Mouse (Mus musculus): ENCODE measurements around the gene Mlph. TPM values are rescaled to one million over a fixed set of nuclear protein-coding genes. Genes with fewer than 3 reads are reported as not detected.
A peak's percentile ranks its signal among the peaks of the same experiment; 100 is the strongest.

Gene Mlph
- total RNA-seq, 2 experiments from 2014 or later, result 0.51 to 0.64 TPM

DNA sequence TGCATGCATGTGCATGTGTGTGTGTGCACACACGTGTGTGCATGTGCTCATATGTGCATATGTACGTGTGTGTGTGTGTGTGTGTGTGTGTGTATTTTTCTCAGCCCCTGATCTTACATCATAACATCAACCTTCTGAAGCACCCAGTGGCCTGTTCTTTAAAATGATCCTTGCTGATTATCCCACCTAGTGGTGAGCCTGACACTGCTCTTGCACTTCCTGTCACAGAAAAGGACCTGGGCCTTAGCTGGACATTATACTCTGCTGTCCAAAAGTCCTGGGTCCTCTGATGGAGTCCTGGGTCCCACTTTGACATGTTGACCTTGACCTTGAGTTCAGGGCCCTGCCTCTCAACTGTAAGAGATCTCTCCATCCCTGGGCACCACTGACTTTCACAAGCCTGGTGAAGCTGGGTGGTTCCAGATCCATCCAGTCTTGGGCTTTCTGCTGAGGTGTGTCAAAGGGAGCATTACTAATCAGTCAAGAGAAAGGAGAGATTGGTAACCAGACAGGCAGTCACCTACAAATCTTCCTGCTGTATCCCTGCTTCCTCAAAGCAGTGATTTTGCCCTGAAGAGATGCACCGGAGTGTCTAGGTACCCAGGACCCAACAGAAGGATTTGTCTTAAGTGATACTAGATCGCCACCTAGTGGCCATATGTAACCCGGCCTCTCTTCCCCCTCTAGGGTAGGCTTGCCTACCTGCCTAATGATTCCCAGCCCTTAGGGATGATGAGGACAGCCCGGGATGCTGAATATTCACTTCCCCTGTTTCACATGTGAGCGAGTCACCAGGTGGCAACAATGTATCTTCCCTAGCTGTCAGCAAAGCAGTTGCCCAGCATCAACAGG, 41.6 kb downstream of the Mlph start:
- intact Hi-C loops (cut with DNase I), result loop anchor here (1.0 to 10.0 kb wide), 4 partner anchors 28 to 354 kb away; partner anchors contain the start of genes Col6a3 and Cops8

DNA sequence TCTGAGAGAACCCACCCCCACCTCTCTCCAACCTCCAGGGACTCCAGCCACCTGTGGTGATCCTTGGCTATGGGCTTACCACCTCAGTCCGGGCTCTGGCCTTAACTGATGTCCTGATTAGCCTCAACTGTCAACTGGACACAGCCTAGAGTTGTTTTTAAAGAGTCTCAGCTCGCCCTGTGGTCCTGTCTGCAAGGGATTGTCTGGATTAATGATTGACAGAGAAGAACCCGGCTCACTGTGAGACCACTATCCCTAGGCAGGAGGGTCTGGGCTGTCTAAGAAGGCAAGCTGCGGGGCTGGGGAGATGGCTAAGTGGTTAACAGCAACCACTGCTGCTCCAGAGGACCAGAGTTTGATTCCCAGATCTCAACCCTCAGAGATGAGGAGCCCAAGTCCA, 47.6 kb downstream of the Mlph start:
- no peak for DNase-seq (ENCODE audit: low spot score in 2 of 2)
- intact Hi-C loops (cut with DNase I), result no loop called here

More for the DNA sequence above, 41.6 kb downstream of the Mlph start:
- DNase-seq (ENCODE audit: low spot score in 2 of 2), result peak; percentile 82 to 87

DNA sequence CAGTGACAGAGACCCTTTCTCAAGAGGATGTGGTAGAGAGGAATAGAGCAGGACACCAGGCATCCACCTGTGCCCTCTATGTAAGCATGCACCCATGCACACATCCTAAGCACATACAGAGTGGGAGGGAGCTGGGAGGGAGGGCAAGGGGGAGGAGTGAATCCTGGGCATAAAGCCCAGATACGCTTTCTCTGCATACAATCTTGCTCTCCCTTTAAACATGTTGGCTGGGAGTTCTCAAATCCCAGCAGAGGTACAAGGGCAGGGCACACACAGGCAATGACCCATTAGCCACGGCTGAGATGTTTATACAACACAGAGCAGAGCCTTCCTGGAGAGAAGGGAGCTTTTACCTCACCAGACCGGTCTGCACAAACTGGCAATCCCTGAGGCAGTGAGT, 48.1 kb downstream of the Mlph start:
- DNase-seq (ENCODE audit: low spot score in 2 of 2), result no peak
- intact Hi-C loops (cut with DNase I), result no loop called here

DNA sequence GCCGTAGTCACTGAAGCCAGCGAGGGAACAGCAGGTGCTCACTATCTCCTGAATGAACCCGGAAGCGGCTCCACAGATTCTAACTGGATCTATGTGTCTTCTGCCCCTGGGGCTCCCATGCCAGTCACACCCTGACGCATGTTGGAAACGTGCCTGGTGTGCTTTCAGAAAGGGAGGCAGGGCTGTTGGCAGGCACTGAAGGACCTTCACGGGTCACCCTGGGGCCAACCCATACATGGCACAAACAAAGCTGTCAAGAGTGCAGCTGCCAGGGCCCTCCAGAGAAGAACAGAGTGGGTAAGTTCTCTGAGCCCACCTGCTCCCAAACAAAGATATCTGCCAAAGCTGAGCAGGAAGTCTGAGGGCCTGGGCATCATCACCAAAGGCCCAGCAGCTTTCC, 52.7 kb downstream of the Mlph start:
- no peak for DNase-seq (ENCODE audit: low spot score in 2 of 2)
- intact Hi-C loops (cut with DNase I), result no loop called here

DNA sequence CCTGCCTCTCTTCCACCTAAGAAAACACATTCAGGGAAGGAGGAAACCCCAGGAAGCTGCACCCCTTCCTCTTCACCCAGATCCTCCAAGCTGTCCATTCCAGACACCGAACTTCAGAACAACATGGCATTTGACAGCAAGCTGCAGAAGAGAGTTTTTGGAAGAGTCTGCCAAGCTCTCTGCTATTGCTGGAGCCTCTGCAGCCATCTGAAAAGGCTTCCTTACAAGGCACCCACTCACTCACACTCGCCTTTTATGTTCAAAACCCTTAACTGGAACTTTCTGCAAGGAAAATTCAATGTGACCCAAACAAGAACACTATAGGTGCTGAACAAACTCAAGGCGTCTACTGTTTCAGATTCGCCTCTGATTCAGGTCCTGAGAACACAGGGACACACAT, 53.8 kb downstream of the Mlph start:
- intact Hi-C loops (cut with DNase I), result no loop called here
- peak in 1 of 2 experiments; percentile 47 for DNase-seq (ENCODE audit: low spot score in 2 of 2)

DNA sequence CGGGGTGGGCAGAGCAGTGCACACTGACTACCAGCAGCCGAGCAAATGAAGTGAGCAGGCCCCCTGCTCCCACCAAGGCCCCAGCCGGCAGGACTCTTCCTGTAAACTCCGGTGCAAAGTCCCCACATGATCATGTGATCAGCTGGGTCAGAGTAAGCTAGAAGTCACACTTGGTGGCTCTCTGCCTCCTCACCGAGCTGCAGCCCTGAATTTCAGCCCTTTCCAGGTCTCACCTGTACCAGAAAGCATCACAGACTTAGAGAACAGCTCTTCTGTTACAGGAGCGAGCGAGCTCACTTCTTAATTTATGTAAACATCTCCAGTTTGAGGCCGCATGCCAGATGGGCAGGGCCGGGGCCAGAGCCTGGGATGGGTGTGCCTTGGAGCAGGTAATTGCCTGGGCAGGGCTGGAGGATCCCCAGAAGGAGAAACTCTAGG, 54.5 kb downstream of the Mlph start, which contains the start of gene Rab17:
Gene Rab17 (minus strand): TSS at position 315 of the 438 bp plus-strand sequence.
- no peak for DNase-seq (ENCODE audit: low spot score in 2 of 2)
- intact Hi-C loops (cut with DNase I), result no loop called here

DNA sequence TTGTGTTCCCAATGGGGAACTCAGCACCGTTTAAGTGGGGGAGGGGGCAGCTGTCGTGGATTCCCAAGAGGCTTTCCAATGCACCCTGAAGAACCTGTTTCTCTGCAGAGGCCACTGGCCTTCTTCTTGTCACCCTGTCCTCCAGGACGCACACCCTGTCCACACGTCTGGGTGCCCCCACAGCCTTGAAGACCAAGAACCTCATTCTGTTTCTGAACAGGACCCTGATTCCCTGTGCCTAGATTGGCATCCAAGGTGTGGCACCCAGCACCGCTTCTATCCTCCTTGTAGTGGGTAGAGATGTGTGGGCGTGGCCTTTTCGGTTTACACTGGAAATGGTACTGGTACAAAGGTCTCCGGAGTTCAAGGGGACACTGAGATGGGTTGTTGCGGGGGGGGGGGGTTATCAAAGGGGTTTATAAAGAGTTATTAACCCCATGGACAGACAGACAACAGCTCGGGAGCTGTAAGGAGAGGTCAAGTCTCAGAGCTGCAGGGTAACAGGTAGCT, 55.1 kb downstream of the Mlph start:
- DNase-seq (ENCODE audit: low spot score in 2 of 2), result no peak
- intact Hi-C loops (cut with DNase I), result loop anchor here (5.0 kb wide), 1 partner anchor 267 kb away; no protein-coding TSS in a partner anchor

DNA sequence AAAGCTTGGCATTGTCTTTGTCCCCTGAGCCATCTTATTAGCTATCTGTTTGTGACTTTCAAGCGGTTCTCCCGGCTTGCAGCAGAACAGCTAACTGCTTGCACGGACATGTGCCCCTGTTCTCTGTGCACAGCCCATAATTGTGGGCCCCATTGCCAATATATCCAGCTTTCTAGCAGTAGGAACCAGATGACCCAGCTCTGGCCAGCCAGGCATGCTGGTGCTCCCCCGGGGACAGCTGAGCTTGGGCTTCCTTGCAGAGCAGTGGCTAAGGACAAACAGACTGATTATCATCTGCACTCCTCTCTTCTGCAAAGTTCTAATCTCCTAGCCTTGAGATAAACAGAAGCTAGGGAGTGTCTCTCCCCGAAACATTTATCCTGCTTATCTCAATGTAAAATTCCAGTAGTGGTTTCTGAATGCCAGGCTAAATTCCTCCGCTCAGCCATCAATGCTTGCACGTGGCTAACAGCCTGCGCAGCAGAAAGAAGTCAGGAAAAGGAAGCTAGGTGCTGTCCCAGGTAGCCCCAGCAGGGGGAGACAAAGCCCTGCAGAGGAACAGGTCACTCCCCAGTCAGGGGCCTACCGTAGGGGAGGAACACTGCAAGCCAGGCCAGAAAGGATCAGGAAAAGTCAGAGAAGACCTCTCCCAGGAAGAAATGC, 58.2 kb downstream of the Mlph start:
- DNase-seq (ENCODE audit: low spot score in 2 of 2), result peak; percentile 93 to 97
- intact Hi-C loops (cut with DNase I), result loop anchor here (1.0 to 5.0 kb wide), 2 partner anchors 126 to 264 kb away; no protein-coding TSS in a partner anchor

DNA sequence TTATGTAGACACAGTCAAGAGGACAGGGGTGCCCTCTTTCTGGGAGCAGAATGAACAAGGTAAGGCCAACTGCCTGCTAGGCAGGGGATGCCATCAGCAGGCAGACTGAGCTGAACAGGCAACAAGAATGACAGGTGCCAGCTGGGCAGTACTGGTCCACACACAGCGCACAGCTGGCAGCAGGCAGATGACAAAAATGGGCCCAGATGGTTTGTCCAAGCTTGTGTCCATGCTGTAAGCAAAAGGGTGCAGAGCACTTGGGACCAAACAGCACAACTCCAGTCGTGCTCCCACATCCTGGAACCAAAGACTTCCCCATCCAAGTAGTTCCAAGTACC, 58.7 kb downstream of the Mlph start:
- no peak for DNase-seq (ENCODE audit: low spot score in 2 of 2)
- intact Hi-C loops (cut with DNase I), result loop anchor here (1.0 to 5.0 kb wide), 2 partner anchors 126 to 264 kb away; no protein-coding TSS in a partner anchor

DNA sequence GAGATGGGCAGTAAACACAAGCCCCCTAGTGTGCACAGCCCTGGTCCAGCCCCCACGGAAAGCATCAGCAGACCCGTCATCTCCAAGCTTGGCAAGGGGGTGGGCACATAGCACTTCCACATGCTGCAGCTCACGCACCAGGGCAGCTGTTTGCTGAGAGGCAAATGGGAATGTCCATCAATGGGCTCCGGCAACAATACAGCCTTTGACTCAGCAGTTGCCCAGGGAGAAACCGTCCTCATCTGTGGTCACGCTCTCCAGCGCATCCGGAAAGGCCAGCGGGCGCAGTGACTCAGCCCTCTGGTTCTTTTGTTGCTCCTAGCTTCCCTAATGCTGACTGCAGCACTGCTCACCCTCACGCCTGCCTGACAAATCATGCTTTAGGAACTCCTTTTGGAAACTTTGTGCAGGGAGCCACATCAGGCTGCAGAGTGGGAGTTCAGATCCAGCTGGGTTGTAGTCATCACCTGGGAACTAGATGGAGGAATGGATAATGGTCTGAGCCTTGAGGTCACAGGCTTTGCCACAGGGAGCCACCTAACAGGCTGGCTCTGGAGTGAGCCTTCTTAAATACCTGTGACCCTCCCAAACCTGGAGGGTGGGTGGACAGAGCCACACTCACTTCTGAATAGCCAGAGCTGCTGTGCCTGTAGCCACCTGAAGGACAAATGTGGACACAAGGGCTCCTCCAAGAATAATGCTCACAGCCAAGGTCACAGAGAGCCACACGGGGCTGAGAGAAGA, 60.2 kb downstream of the Mlph start:
- DNase-seq (ENCODE audit: low spot score in 2 of 2), result peak; percentile 69 to 79
- intact Hi-C loops (cut with DNase I), result loop anchor here (5.0 kb wide), 1 partner anchor 262 kb away; no protein-coding TSS in a partner anchor

DNA sequence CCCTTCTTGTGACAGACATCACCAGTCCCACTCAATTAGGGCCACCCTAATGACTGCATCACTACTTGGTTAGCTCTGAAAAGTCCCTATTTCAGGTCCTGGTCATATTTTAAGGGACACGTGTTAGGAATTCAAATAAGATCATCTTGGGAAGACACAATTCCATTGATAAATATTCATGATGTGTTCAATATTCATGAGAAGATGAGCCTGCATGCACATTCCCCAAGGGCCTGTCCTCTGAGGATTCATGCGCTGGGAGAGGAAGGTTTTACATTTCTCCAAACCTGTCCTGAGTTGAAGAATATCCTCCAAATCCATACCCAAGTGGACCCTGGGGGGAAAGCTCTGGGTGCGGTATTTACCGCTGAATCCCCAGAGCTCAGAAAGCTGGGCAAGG, 61.1 kb downstream of the Mlph start:
- DNase-seq (ENCODE audit: low spot score in 2 of 2), result no peak
- intact Hi-C loops (cut with DNase I), result no loop called here

DNA sequence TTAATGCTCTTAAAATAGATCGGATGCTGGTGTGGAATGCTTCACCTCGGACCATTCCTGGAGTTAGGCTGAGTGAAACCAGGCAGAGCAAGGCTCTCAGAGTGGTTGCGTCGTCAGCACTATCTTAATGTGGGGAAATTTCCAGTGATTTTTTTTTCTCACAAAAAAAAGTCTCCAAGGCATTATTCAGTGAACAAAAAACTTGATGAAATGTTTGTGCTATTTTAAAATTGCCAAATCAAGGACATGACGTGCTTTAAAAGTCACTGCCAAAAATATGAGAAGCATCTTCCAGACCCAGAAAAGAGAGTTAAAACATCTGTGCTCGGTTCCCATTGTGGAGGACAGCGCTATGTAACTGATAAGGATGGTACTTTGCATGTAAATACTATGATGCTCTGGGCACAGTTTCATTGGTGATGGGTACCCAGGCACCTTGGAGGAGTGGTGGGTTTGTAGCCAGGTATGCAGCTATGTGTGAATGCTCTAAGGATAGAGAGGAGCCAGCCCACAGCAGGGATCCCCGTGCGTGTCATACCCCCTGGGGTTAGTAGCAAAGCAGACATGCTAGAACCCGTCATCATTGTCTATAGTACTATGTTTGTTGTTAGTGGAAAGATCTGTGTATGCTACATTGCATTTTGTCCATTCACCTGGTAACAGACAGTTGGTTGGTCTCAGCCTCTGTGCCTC, 65.9 kb downstream of the Mlph start:
- DNase-seq (ENCODE audit: low spot score in 2 of 2), result peak in 1 of 2 experiments; percentile 64
- intact Hi-C loops (cut with DNase I), result no loop called here

DNA sequence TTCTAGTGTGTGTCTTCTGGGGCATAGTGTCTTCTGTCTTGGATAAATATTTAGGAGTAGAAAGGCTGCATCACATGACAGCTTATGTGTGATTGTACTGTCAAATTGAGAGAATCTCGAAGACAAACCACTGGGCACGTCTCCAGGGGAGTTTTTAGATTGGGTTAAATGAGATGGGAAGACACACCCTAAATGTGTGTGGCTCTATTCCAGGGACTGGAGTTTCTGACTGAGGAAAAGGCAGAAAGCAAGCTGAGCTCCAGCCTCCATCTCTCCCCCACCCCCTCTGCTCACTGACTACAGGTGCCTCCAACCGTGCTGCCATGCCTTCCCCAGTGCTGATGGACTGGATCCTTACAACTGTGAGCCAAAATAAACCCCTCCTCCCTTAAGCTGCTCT, 66.5 kb downstream of the Mlph start:
- intact Hi-C loops (cut with DNase I), result no loop called here
- peak; percentile 30 to 70 for DNase-seq (ENCODE audit: low spot score in 2 of 2)

DNA sequence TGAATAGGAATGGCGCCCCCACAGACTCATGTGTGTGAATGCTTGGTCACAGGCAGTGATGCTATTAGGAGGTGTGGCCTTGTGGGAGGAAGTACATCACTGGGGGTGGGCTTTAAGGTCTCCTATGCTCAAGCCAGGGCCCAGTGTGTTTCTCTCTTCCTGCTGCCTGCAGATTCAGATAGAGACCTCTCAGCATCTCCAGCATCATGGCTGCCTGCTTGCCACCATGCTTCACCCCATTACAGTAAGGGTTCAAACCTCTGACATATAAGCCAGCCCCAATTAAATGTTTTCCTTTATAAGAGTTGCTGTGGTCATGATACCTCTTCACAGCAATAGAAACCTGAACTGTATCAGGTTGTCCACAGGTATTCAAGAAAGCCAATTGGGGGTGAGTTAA, 81.0 kb downstream of the Mlph start:
- no peak for DNase-seq (ENCODE audit: low spot score in 2 of 2)
- intact Hi-C loops (cut with DNase I), result no loop called here

DNA sequence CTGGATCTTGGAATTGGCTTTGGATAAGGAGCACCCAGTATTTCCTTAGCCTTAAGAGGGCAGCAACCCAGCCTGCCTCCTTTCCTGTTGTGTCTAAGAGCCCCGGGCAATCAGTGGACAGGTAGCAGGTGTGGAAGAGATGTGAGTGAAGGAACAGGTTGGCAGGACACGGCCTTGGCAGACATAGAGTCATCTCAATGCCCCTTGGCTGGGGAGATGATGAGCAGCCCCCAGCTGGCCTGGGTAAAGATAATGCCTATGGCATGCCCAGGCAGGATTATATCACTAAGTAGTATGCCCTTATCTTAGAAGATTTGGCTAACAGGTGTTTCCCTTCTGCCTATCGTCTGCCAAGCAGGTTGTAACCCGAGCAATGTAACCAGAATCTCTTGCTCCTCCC, 82.3 kb downstream of the Mlph start:
- intact Hi-C loops (cut with DNase I), result no loop called here
- no peak for DNase-seq (ENCODE audit: low spot score in 2 of 2)

DNA sequence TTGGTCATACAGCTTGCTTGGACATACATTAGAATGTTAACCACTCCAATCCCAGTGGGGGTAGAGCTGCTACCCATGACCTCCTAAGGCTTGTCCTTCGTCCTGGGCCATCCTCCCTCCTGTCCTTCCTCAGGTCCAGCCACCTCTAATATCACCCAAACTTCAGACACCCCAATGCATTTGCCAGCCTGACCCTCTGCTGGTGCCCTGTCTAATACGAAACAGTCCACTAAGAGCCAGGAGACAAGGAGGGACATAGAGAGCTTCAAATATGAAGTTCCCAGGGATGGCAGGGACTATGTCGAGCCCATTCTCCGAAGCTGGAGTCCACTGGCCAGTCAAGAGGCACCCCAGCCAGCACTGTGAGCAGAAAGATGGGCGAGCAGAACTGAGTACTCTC, 82.8 kb downstream of the Mlph start:
- intact Hi-C loops (cut with DNase I), result no loop called here
- DNase-seq (ENCODE audit: low spot score in 2 of 2), result no peak

DNA sequence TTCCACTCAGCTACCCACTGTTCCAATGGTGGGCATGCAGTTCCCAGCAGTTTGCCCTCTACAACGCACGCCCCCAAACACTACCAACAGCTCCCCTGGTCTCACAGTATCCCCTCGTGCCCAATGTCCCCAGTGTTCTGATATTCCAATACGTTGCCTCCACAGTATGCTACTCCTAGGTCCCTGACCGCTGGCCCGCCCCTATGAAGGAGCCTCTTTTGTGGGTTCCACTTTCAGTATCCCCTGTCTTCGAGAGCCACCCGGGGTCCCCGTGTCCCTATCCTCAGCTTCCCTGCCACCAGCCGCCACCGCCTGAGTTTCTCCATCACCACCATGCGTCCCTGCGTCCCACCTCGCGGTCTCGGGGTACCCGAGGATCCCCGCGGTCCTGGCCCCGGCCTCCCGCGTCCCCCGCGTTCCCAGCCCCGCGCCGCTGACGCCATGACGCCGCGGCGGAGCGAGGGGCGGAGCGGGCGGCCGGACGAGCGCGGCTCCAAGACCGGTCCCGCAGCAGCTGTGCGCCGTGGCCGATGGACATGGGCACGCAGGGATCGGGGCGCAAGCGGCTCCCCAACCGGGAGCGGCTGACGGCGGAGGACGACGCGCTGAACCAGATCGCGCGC, 83.5 kb downstream of the Mlph start, which contains the start of gene Lrrfip1:
Gene Lrrfip1 (plus strand): TSS at position 470 of the 623 bp plus-strand sequence.
- peak in 1 of 2 experiments; percentile 60 for DNase-seq (ENCODE audit: low spot score in 2 of 2)
- intact Hi-C loops (cut with DNase I), result no loop called here

DNA sequence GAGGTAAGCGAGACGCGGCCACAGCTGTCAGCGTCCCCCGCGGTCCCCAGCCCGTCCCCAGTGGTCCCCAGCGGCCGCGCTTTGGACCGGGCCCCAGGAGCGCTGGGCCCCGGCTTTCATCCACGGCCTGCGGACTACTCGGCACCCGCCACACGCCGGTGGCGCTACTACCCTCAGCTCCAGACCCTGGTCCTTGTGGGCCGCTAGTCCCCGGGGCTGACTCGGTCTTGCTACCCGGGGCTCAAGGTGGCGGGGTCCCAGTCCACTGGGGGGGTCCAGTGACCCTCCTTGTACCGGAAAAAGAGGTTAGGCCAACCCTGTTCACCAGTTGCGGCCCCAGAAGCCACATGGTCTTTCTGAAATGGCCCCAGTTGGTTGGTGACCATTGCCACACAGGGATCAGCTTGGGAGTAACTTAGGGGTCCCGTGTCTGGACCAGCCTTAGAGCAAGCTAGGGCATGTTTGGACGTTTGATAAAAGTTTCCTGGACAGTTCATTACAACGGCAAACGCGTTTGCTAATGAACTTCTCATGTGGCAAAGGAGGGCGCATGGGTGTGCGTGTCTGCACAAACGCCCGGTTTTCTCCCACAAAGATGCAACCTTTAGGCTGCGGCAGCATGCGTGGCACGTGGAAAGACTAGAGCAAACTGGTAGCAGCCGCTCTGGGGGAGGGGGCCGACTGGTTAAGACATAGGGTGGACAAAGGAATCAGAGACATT, 84.2 kb downstream of the Mlph start:
- DNase-seq (ENCODE audit: low spot score in 2 of 2), result peak in 1 of 2 experiments; percentile 37
- intact Hi-C loops (cut with DNase I), result no loop called here

Data from left cerebral cortex, postnatal 14 days (tissue).